Mouse (Mus musculus): ENCODE data around the gene Vmn1r12. TPM values are rescaled to one million over a fixed set of nuclear protein-coding genes. Genes with fewer than 3 reads are reported as not detected.
"Not testable (repeated sequence)": the region's sequence is repeated elsewhere in the genome, so short reads cannot be mapped to it uniquely, and the experiment has no call there.

Gene Vmn1r12
- not detected in 2 replicates for polyA plus RNA-seq (2015; fragmentation: Nextera tagmentation; extraction: Ambion mirVana)

DNA sequence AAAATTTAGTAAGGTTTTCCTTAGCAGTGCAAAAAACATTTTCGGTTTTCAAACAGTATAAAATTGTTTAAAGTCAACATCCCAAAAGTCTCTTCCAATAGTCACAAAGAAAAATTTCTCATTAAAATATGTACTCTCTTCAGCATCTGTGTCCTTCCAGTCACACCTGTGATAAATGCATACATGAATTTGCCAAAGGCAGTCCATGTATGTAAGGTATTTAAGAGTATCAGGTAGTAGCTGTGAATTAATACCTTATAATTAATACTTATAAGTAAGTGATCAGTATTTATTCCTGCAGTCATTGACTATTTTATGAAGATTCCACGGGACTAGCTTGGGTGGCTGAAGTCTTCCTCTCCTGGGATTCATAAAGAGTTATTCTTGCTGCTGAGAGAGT lies at the start of gene Vmn1r12:
Gene Vmn1r12, plus strand, starts transcription at position 301 of the 400 bp plus-strand sequence.
- Histone ChIP-seq H3K4me1 (ENCODE audit: insufficient read depth) (no peaks in the 10 kb centered on the region), H3K36me3 (replicated peaks; ENCODE audit: insufficient read depth, low read length) (no peaks in the 10 kb centered on the region), H3K4me3 (ENCODE audit: low read depth, low read length) (no peak within 1 kb of the TSS), H3K4me2 (ENCODE audit: low read depth, low read length) (no peak within 1 kb of the TSS), H3K9me3 (ENCODE audit: low read length) (no peaks in the 10 kb centered on the region), H3K27ac (ENCODE audit: low read depth) (no peak within 1 kb of the TSS), H3K9ac (replicated peaks) (no peak within 1 kb of the TSS), H3K27me3 (ENCODE audit: insufficient read depth, low read length) (no peaks in the 10 kb centered on the region)
- 67% methylated on average over 2 of the region's 2 CpGs for WGBS (ENCODE audit: insufficient replicate concordance)
- TF ChIP-seq EP300 (IDR thresholded peaks at IDR 0.05; ENCODE audit: low read depth): no peak
- TF ChIP-seq CTCF (IDR thresholded peaks at IDR 0.05; ENCODE audit: low read depth): no peak
- no peak for ATAC-seq
- no peak for DNase-seq

DNA sequence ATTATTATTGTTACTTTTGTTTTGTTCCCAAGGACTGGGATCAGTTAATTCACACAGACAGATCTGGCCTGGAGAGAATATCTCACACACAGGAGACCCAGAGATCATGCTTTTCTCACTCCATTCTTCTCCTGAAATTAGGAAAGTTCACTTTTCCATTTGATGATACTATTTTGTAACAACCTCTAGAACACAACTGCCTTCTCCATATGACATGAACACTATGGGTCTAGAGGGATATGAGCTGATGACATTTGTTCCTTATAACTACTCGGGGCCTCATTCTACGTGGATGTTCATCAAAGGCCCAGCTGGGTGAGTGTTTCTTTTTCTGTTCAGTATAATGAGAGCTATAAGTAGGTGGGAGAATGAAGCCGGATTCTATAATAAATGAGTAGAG lies 47.6 kb upstream of the Vmn1r12 start, which contains the start of gene Vmn1r10:
Gene Vmn1r10, plus strand, starts transcription at position 301 of the 400 bp plus-strand sequence.
- WGBS (ENCODE audit: insufficient replicate concordance): 66% methylated on average over 3 of the region's 3 CpGs
- no peaks in the 10 kb centered on the region for H3K27me3 ChIP-seq (ENCODE audit: insufficient read depth, low read length)
- no peak for TF ChIP-seq EP300 (IDR thresholded peaks at IDR 0.05; ENCODE audit: low read depth)
- no peak for TF ChIP-seq CTCF (IDR thresholded peaks at IDR 0.05; ENCODE audit: low read depth)
- ATAC-seq (no peak), DNase-seq (no peak)
- H3K4me1 ChIP-seq (ENCODE audit: insufficient read depth): no peaks in the 10 kb centered on the region
- H3K27ac ChIP-seq (ENCODE audit: low read depth): no peak within 1 kb of the TSS
- no peak within 1 kb of the TSS for H3K4me2 ChIP-seq (ENCODE audit: low read depth, low read length)
- no peaks in the 10 kb centered on the region for H3K9me3 ChIP-seq (ENCODE audit: low read length)
- no peak within 1 kb of the TSS for H3K4me3 ChIP-seq (ENCODE audit: low read depth, low read length)
- no peak within 1 kb of the TSS for H3K9ac ChIP-seq (replicated peaks)
- no peaks in the 10 kb centered on the region for H3K36me3 ChIP-seq (replicated peaks; ENCODE audit: insufficient read depth, low read length)

DNA sequence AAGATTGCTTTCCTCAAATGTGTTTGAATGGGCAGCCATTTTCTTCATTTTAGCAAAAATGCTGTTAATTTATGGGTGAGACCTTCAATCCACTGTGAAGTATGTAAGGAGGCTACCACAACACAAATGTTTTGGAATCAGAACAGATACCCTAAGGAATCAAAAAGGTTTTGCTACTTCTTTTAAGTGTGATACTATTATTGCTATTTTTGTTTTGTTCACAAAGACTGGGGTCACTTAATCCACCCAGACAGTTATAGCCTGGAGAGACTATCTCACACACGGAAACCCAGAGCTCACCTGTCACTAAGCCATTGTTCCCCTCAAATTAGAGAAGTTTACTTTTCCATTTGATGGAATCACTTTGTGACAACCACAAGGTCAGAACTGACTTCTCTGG lies 23.6 kb upstream of the Vmn1r12 start, which contains the start of gene Vmn1r11:
Gene Vmn1r11, plus strand, starts transcription at position 301 of the 400 bp plus-strand sequence.
- H3K4me2 ChIP-seq (ENCODE audit: low read depth, low read length): no peak within 1 kb of the TSS
- H3K27ac ChIP-seq (ENCODE audit: low read depth): no peak within 1 kb of the TSS
- no peaks in the 10 kb centered on the region for H3K9me3 ChIP-seq (ENCODE audit: low read length)
- whole genome bisulfite sequencing (ENCODE audit: insufficient replicate concordance): 62% methylated on average over 1 of the region's 1 CpGs
- H3K36me3 ChIP-seq (replicated peaks; ENCODE audit: insufficient read depth, low read length): no peaks in the 10 kb centered on the region
- no peak within 1 kb of the TSS for H3K4me3 ChIP-seq (ENCODE audit: low read depth, low read length)
- ATAC-seq (no peak), DNase-seq (no peak)
- H3K4me1 ChIP-seq (ENCODE audit: insufficient read depth): no peaks in the 10 kb centered on the region
- no peaks in the 10 kb centered on the region for H3K27me3 ChIP-seq (ENCODE audit: insufficient read depth, low read length)
- no peak within 1 kb of the TSS for H3K9ac ChIP-seq (replicated peaks)
- TF ChIP-seq EP300 (IDR thresholded peaks at IDR 0.05; ENCODE audit: low read depth) (no peak), CTCF (IDR thresholded peaks at IDR 0.05; ENCODE audit: low read depth) (no peak)

DNA sequence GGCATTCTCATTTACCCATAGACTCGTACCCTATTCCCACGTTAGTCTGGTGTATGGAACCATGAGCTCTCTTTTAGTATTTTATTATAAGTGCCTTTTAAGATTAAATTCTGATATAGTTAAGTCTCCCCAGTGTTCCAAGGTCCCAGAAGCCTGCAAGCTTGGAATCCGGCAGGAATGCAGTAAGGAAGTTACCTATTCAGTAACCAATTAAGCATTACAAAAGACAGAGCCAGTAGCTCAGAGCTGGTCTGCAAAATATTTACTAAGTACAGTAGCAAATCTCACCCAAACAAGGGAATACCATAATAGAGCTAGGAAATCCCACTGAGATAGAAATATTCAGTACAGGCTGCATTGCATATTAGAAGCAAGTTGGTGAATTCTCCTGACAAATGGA lies 33.3 kb downstream of the Vmn1r12 start:
- H3K4me1 ChIP-seq (ENCODE audit: insufficient read depth); H3K9ac ChIP-seq (replicated peaks); H3K36me3 ChIP-seq (replicated peaks; ENCODE audit: insufficient read depth, low read length); DNase-seq; H3K4me2 ChIP-seq (ENCODE audit: low read depth, low read length); H3K27me3 ChIP-seq (ENCODE audit: insufficient read depth, low read length); H3K9me3 ChIP-seq (ENCODE audit: low read length); ATAC-seq; H3K4me3 ChIP-seq (ENCODE audit: low read depth, low read length); H3K27ac ChIP-seq (ENCODE audit: low read depth): not testable (repeated sequence)
- 61% methylated on average over 3 of the region's 3 CpGs for WGBS (ENCODE audit: insufficient replicate concordance)

DNA sequence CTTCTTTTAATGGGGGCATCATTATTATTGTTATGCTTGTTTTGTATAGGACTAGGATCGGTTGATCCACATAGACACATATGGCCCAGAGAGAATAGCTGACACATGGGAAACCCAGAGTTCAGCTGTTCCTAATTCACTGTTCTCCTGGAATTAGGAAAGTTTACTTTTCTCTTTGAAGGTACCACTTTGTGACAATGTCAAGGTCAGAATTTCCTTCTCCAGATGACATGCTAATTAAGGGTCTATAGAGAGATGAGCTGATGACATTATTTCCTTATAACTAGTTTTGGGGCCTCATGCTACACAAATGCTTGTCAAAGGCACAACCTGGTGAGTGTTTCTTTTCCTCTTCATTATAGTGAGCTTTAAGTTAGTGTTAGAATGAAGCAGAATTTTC lies 46.3 kb downstream of the Vmn1r12 start, which contains the start of gene Vmn1r13:
Gene Vmn1r13, plus strand, starts transcription at position 301 of the 400 bp plus-strand sequence.
- not testable (repeated sequence) for DNase-seq; H3K4me3 ChIP-seq (ENCODE audit: low read depth, low read length); H3K9ac ChIP-seq (replicated peaks); ATAC-seq; H3K4me1 ChIP-seq (ENCODE audit: insufficient read depth); H3K36me3 ChIP-seq (replicated peaks; ENCODE audit: insufficient read depth, low read length); H3K27me3 ChIP-seq (ENCODE audit: insufficient read depth, low read length); H3K27ac ChIP-seq (ENCODE audit: low read depth); H3K9me3 ChIP-seq (ENCODE audit: low read length); H3K4me2 ChIP-seq (ENCODE audit: low read depth, low read length)
- WGBS (ENCODE audit: insufficient replicate concordance): 81% methylated on average over 1 of the region's 1 CpGs

Other genes with a start within 250 kb of the Vmn1r12 start
- gene Nt5c3, start 233.0 kb upstream of the Vmn1r12 start, polyA plus RNA-seq (2015; fragmentation: Nextera tagmentation; extraction: Ambion mirVana): 113 and 127 TPM in 2 replicates
- gene Vmn1r4, start 232.9 kb upstream of the Vmn1r12 start, polyA plus RNA-seq (2015; fragmentation: Nextera tagmentation; extraction: Ambion mirVana): 0.25 and 0.26 TPM in 2 replicates
- gene Vmn1r5, start 186.6 kb upstream of the Vmn1r12 start, polyA plus RNA-seq (2015; fragmentation: Nextera tagmentation; extraction: Ambion mirVana): not detected in 2 replicates
- gene Vmn1r6, start 159.7 kb upstream of the Vmn1r12 start, polyA plus RNA-seq (2015; fragmentation: Nextera tagmentation; extraction: Ambion mirVana): not detected in 2 replicates
- not detected in 2 replicates for gene Vmn1r7, start 131.6 kb upstream of the Vmn1r12 start, polyA plus RNA-seq (2015; fragmentation: Nextera tagmentation; extraction: Ambion mirVana)
- not detected in 2 replicates for gene Vmn1r8, start 124.6 kb upstream of the Vmn1r12 start, polyA plus RNA-seq (2015; fragmentation: Nextera tagmentation; extraction: Ambion mirVana)
- gene Vmn1r9, start 90.1 kb upstream of the Vmn1r12 start, polyA plus RNA-seq (2015; fragmentation: Nextera tagmentation; extraction: Ambion mirVana): not detected in 2 replicates
- gene Vmn1r10, start 47.5 kb upstream of the Vmn1r12 start, polyA plus RNA-seq (2015; fragmentation: Nextera tagmentation; extraction: Ambion mirVana): not detected in 2 replicates
- gene Vmn1r11, start 23.5 kb upstream of the Vmn1r12 start, polyA plus RNA-seq (2015; fragmentation: Nextera tagmentation; extraction: Ambion mirVana): not detected in 2 replicates
- not detected in 2 replicates for gene Vmn1r13, start 46.4 kb downstream of the Vmn1r12 start, polyA plus RNA-seq (2015; fragmentation: Nextera tagmentation; extraction: Ambion mirVana)
- not detected in 2 replicates for gene Vmn1r14, start 74.8 kb downstream of the Vmn1r12 start, polyA plus RNA-seq (2015; fragmentation: Nextera tagmentation; extraction: Ambion mirVana)
- not detected in 2 replicates for gene Vmn1r15, start 101.0 kb downstream of the Vmn1r12 start, polyA plus RNA-seq (2015; fragmentation: Nextera tagmentation; extraction: Ambion mirVana)
- not detected in 2 replicates for gene Vmn1r16, start 172.6 kb downstream of the Vmn1r12 start, polyA plus RNA-seq (2015; fragmentation: Nextera tagmentation; extraction: Ambion mirVana)
- not detected in 2 replicates for gene Vmn1r17, start 206.8 kb downstream of the Vmn1r12 start, polyA plus RNA-seq (2015; fragmentation: Nextera tagmentation; extraction: Ambion mirVana)
- not detected in 2 replicates for gene Vmn1r18, start 238.9 kb downstream of the Vmn1r12 start, polyA plus RNA-seq (2015; fragmentation: Nextera tagmentation; extraction: Ambion mirVana)
- not detected in 2 replicates for gene Vmn1r19, start 246.9 kb downstream of the Vmn1r12 start, polyA plus RNA-seq (2015; fragmentation: Nextera tagmentation; extraction: Ambion mirVana)